Mouse (Mus musculus): ENCODE results near the gene Pkn2.

Gene Pkn2

DNA sequence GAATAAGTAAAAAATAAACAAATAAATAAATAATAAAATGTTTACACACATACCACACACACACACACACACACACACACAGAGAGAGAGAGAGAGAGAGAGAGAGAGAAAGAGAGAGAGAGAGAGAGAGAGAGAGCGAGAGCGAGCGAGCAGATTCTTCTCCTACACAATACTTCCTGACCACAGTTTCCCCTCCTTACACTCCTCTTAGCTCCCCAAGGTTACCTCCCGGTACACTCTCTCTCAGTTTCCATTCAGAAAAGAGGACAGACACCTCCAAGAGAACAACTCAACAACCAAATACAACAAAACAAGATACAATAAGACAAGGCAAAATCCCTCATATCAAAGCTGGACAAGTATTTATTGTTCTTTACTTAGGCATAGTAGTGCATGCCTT lies 47.8 kb downstream of the Pkn2 start:
- no peak for DNase-seq (ENCODE audit: low read depth, low spot score)

DNA sequence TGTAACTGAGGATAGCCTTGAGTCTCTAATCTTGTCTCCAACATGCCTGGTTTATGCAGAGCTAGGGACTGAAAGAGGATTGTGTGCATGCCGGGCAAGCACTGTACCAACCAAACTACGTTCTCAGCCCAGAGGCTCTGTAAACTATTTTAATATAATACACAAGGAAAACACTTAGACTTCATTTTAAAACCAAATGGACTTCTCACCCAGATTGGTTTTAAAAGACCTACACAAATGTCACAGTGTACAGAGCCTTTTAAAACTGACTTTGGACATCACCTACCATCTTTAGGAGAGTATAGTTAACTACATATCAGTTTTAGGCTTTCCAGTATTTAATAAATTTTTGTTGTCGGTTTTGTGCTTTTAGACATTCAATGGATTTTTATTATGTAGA lies 48.9 kb downstream of the Pkn2 start:
- DNase-seq (ENCODE audit: low read depth, low spot score): no peak

DNA sequence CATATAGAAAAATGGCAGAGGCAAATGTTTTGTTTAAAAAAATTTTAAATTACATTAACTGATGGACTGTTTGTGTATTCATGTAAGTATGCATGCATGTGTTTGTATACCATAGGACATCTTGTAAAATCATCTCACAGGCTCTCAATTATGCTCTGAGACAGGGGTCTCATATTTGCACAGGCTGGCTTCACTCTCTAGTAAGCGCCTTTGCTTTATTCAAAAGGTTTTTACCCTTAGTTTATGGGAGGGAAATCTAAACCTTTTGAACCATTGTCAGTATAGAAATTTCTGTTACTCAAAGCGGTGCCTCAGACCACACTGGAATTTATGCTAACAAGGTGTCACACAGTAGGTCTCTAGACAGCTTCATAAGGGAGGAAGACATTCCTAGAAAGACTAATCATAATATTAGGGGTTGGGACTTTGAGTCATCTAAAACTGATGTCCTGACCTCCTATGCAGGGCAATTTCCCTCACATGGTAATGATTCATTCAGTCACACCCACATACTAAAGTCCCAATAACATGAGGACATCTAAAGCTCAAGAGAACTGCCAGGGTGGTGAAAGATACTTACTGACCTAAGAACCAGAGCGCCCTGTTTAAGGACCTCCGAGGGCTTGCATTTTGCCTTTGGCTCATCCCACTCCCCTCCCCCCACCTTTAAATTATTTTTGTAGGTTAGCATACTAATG lies 55.2 kb downstream of the Pkn2 start:
- DNase-seq (ENCODE audit: low read depth, low spot score): no peak

- DNase-seq (ENCODE audit: low read depth, low spot score): no peak
Observed at GRCm38 (mm10) chr3:142823606-142824005, 58.2 kb downstream of the Pkn2 start.

GRCm38 (mm10) chr3:142817506-142817905 lies 64.3 kb downstream of the Pkn2 start:
- DNase-seq (ENCODE audit: low read depth, low spot score): no peak

DNA sequence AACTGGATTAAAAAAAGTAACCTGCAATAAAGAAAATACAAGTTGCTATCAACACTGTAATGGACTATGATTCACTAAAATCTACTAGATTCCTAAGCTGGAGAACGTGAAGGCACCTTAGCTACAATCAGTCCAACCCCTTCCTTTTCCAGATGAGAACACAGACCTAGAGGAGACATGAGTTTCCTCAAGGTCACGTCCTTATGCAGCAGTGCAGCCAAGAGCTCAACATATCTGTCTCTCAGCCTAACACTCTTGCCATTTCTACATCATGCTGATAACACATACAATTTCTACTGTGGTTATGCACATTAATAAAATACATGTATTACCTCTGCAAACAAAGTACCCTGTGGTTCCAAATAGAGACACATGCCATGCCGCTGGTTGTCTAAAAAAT lies 70.2 kb downstream of the Pkn2 start:
- DNase-seq (ENCODE audit: low read depth, low spot score): no peak

DNA sequence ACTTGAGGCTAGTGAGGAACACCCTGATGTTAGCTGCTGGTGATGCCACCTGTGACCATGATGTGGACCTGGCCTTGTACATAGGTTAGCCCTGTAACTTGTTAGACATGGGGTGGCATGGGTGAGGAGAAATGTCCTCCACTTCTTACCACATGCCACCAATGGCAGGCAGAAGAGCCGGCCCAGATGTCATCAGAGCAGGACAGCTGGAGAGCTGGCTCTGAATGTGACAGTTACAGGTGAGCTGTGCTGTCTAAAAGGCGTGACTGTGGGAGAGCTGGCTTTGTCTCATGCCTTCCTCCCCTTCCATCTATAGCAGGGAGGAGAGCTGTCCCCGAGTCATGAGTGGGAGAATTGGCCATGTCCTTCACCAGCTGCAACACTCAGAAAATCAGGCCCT lies 86.2 kb downstream of the Pkn2 start:
- no peak for DNase-seq (ENCODE audit: low read depth, low spot score)

GRCm38 (mm10) chr3:142786423-142787072 lies 95.3 kb downstream of the Pkn2 start:
- DNase-seq (ENCODE audit: low read depth, low spot score): no peak

DNA sequence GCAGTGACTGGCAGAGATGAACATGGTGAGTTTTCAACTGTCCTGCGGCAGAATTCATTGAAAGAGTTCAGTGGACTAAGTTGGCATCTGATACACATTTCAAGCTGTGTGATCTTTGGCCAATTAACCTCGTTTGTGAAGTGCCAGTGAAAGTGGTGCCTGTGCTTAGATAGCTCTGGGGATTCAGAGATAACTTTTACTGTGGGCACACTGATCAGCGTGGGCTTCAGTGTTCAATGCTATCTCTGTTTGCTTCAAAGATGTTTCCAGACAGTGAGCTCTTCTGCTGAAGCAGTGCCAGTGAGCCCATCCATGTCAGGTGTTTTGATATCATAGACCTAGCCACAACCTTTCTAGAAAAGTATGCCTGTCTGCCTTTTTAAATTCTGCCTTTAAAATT lies 104.6 kb downstream of the Pkn2 start:
- DNase-seq (ENCODE audit: low read depth, low spot score): no peak

DNA sequence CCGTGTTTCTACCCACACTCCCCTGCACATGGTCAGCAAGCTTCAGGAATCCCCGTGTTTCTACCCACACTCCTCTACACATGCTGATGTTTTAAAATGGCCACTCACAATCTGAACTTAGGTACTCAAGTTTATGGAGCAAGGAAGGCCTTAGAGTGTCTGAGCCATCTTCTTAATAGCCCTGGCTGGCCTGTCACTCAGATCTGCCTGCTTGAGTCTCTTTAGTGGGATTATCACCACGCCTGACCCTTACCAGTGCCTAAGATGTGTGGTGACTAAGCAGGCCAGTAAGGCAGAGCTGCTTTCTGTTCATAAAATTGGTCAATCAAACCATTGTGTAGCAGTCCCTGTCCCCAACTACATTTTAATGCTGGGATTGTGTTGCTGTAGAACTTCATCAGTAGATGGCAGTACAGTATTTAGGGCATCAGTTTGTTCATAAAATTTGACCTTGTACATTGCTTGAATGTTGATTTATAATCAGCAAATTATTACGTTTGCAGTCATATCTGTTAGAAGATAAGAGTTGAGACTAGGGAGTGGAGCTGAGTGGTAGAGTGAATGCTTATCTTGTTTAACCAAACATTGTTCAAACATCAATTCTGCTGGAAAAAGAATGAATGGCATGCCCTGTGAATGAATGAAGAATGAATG lies 108.1 kb downstream of the Pkn2 start:
- no peak for DNase-seq (ENCODE audit: low read depth, low spot score)

- DNase-seq (ENCODE audit: low read depth, low spot score): no peak
Observed at GRCm38 (mm10) chr3:142770518-142770917, 111.3 kb downstream of the Pkn2 start.

- no peak for DNase-seq (ENCODE audit: low read depth, low spot score)
Observed at GRCm38 (mm10) chr3:142768498-142768897, 113.3 kb downstream of the Pkn2 start.

DNA sequence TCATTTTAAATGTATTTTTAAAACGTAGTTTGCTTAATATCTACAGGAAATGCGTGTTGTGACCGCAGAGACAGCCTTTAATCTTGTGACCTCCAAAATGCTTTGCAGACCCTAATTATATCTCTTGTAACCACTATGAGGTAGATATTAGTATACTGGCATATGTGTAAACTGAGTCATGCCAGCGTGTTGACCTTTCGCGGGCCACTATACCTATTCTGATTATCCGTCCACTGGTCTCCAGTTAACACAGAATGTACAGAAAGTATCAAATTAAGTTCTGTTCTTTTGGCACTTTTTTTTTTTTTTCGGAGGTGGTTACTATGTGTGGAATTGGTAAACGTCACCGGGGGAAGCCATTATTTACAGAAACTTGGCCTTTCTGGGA lies 116.0 kb downstream of the Pkn2 start:
- peak; percentile 12 for DNase-seq (ENCODE audit: low read depth, low spot score)

- peak; percentile 77 for DNase-seq (ENCODE audit: low read depth, low spot score)
Observed at GRCm38 (mm10) chr3:142764995-142765777, 116.6 kb downstream of the Pkn2 start, which contains the start of gene Gtf2b. Gene Gtf2b (plus strand): TSS chr3:142765045.

GRCm38 (mm10) chr3:142760356-142760755 lies 121.4 kb downstream of the Pkn2 start:
- no peak for DNase-seq (ENCODE audit: low read depth, low spot score)

DNA sequence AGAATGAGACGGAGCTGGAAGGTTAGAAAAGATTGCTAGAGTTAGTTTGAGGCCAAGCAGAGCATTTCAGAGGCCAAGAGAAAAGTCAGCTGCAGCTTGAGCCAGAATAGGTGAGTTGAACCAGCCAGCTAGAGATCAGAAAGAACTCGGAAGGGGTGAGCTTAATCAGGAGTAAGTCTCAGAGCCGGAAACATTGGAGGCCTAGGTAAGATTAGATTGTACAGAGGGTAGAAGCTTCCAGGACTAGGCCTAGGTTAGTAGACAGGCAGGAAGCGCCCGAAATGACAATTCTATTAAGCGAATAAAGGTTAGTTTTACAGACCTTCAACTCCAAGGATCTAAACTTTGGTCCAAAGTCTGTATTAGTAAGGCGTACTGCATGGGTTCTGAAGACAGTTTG lies 123.2 kb downstream of the Pkn2 start:
- no peak for DNase-seq (ENCODE audit: low read depth, low spot score)

DNA sequence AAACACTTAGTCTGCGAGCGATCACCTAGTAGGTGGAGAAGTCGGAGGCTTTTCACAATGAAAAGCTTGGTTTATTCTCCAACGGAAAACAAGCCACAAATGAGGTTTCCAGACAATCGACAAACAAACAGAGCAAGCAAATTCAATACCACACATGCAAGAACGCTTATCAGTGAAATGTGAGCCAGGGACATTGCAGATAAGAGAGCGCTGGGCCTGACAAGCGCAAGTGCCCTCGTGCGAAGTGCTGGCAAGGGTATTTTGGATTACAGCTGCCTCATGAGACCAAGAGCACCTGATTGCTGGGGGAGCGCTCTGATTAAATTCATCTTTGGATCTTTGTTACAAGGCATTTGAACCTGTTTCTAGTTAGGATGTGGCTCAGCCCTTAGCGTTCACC lies 124.0 kb downstream of the Pkn2 start:
- no peak for DNase-seq (ENCODE audit: low read depth, low spot score)

DNA sequence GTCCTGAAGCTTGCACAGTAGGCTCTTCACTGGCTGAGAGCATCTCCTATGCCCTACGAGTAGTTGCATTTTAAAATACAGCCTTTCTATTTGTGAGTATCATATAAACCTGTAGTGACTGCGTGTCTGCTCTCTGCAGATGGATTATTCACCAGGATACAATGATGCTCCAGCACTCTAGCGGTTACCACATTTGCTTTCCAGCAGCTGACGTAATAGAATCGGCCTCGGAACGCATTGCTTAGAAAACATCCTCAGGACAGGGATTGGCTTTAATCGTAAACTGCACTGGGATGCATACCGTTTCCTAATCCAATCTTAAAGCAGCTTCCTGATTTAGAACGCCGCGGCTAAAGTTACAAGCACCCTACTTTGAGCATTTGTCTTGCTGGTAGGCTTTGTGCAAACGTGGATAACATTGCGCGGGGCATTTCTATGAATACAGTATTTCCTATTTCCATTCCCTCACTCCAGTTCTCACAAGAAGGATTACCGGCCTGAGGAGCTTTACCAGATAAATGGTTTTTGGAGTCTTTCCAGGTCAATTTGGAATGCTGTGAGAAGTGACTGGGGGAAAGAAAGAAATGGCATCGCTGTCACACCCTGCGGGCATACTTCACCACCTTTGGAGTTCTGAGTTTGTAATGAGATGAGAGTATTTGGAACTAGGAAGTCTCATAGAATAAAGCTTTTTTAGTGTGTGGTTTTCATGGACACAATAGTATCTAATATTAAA lies 126.5 kb downstream of the Pkn2 start:
- no peak for DNase-seq (ENCODE audit: low read depth, low spot score)

DNA sequence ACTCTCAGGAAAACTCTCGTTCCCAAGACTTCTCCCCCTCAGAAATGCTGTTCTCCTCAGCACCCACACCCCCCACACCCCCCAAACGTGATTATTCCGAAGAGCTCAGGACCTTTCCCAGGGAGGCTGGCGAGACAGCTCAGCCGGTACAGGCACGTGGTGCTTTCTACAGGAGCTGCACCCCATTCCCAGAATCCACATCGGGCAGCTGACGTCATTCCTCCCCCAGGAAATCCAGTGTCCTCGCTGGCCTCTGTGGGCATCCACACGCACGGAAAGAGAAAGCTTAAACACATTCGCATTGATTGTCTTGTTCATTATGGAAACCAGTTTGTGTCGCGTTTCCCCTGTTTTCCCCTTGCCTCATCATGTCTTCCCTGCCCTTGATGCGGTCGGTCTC lies 132.7 kb downstream of the Pkn2 start:
- no peak for DNase-seq (ENCODE audit: low read depth, low spot score)

- no peak for DNase-seq (ENCODE audit: low read depth, low spot score)
Observed at GRCm38 (mm10) chr3:142747673-142748072, 134.1 kb downstream of the Pkn2 start.

- DNase-seq (ENCODE audit: low read depth, low spot score): no peak
Observed at GRCm38 (mm10) chr3:142745076-142745475, 136.7 kb downstream of the Pkn2 start.
